Mouse (Mus musculus): ENCODE results near the gene Cacnb2.

The Cacnb2 gene

DNA sequence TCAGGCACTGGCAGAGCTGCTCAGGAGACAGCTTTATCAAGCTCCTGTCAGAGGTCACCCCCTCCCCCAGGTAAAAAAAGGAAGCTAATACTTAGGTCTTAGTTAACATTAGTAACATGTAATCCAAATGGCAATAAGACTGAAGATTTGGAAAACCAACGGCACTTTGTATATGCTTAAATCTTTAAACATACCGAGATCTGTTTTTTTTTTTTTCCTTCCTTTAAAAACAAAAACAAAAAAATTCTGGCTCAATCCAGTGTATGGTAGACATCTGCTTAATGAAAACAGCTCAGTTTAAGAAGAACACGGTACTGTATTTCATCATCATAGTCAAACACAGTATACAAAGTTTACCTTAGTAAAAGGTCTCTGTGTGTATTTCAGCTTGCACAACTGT is at the start of gene Cacnb2:
Gene Cacnb2, plus strand, starts transcription at position 301 of the 400 bp plus-strand sequence.
- no peak for DNase-seq

DNA sequence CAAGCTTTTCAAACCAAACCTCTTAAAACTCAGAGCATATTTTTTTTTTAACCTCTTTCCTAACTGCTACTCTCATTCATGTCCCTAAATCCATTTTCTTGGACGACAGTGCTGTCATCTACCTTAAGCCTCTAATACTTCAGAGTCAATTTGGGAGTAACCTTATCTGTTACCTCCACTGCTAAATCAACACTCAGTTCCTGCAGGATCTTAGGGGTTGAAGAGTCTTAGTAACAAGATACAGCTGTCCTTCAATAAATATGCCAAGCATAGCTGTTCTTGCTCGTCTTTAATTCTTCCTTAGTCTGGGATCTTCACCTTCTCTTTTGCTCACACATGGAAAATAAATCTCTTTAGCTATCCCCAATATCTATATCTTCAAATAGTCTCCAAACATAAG is 34.9 kb upstream of the Cacnb2 start:
- no peak for DNase-seq

DNA sequence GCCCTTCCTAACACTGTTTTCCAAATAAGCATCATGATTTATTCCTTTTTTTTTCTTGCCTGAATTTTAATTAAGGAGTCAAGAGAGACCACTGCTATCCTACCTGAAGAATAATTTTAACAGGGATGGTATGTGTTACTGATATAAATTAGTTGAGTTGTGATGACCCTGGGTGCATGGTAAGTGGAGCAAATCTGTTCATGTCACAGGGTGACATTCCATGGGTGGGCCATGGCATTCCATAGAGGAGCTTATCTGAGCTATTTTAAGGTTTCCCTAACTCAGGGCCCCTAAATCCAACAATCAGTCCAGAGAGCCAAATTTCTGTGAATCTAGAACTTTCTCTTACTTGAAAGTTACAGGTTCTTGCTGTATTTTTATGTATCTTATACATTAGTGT is 31.6 kb upstream of the Cacnb2 start:
- DNase-seq = no peak

DNA sequence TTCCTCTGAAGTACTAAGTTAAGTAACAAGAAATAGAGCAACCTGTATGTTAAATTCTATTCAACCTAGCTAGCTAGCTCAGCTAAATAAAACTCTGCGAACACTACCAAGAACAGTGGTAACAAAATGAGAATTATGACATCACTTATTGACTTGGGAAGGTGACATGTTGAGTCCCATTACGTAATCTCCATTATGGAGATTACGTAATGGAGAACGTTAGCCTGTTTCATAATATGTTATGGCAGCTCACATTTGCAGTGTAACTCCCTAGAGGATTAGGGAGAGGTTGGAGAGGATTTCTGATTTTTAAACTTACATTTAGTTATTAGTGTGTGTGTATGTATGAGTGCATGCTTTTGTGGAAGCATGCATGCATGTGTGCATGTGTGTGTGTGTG is 13.3 kb upstream of the Cacnb2 start:
- DNase-seq = no peak

DNA sequence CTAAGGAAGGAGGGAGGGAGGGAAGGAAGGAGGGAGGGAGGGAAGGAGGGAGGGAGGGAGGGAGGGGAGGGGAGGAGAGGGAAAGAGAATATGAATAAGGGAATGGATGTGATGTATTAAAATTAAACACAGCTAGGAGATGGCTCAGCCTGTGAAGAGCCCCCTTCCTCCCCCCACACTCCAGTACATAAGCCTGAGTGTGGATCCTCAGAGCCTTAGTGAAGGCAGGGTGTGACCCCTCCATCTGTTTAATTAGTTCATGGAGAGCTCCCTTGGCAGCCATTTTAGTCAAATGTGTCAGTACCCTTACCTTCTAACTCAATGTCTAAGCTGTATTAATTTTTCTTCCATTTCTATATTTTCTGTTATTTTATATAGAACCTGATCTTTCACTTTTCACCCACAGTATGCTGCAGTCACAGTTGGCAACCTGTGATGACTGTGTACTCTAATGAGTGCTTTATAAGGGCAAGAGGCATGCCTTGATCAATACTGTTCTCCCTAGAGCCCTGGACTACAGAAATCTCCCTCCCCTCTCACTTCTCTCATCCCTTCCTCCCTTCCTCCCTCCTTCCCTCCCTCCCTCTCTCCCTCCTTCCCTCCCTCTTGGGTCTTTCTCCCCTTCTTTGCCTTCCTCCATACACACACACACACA is 4.9 kb upstream of the Cacnb2 start:
- DNase-seq = no peak

DNA sequence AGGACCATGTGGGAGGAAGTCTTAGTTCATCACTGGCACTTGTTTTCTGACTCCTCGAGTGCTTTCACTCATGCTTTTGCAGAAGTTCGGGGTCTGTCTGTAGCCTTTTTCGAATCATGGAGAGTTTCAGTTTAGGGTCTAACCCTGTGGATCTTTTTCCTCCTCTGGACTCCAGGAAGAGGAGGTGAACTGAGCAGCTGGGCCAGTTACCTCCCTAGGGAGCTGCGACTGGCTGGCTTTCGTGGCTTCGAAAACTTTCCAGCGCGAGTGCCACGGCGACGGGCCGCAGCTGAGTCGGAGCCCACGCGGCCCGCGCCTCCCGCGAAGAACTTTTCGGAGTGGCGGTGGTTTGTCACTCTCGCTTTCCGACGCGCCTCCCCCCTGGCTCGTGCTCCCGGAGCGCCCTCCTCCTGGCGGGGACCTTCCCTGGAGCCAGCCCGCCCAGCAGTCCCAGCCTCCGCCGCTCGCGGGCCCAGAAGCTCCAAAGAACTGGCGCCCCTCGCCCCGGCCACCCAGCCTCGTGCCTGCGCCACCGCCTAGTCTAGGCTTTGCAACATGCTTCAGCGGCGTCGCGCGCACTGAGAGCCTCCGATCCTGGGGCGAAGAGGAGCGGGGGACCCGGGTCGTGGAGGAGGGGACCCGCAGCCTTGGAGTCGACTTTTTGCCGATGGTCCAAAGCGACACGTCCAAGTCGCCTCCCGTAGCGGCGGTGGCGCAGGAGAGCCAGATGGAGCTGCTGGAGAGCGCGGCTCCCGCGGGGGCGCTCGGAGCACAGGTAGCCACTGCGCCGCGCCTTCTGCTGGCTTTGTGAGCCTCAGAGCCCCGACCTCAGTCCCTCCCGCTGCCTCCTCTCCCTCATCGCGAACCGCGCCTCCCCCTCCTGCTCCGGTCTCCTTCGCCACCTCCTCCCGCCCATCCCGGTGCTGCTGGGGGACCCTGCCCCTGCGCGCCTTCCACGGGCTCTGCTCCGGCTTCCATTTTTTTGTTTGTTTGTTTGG is 1.2 kb downstream of the Cacnb2 start:
- DNase-seq = peak; percentile 88

DNA sequence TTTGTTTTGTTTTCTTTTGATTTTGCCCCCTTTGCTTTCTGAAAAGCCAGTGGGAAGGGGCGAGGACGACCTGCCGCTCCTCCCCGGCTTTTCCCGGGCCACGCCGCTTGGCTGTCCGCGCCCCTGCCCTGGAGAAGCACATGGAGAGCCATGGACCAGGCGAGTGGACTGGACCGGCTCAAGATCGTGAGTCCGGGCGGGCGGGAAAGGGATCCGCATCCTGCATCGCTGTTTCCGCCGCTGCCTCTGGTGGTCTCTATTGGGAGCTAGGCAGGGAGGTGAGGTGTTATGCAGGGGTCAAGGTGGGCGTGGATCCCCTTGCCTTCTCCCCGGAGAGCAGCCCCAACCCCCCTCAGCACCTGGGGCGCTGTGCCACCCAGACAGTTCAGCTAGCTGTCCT is 1.9 kb downstream of the Cacnb2 start:
- peak; percentile 48 for DNase-seq

DNA sequence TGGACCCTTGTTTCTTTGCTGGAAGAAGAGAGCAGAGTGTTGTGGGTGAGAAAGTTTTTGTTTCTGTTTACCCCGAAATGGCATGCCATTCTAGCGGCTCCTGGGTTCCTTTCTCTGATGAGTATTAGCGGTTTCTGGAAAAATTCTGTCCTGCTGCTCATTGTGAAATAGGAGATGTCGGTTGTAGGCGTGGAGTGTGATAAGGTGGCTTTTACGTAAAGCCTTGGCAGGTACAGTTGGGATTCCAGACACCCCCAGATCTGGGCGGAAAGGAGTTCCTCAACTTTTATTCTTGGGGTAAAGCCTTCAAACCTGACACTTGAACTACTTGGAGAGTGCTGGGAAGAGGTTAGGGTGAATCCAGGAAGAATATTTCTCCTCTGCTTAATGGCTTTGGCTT is 2.3 kb downstream of the Cacnb2 start:
- DNase-seq = no peak

DNA sequence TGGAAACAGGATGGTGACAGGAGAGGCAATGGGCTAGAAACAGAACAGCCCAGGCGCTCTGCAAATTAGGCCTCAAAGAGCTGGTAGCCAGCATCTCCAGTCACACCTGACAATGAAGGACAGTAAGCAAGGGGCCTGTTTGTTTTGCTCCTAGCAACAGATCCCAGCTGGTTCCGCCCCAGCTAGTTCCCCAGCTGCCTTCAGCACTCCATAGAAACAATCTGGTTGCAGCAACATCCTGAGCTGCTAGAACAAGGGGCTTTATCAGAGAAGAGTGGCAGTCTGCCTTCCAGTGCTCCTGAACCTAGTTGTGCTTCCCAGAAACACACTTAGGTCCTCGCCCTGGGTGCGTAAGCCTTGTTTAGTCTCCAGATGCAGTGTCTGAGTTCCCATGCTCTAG is 5.7 kb downstream of the Cacnb2 start:
- peak; percentile 38 for DNase-seq

DNA sequence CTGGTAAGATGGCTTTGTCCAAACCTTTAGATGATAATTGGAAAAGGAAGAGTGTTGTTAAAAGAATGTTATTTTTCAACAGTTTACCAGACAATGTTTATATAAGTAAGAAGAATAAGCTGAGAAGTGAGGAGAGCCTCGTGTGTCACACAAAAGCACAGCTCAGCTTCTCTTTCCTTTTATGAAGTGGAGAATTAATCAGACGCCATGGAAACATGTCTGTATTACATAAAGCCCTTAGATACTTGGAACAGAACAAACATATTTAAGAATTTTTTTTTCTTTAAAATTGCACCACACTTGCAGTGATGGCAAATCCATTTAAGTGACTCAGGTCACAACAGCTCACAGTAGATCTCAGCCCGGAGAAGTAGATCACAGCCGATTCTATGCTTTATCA is 9.8 kb downstream of the Cacnb2 start:
- DNase-seq = no peak

DNA sequence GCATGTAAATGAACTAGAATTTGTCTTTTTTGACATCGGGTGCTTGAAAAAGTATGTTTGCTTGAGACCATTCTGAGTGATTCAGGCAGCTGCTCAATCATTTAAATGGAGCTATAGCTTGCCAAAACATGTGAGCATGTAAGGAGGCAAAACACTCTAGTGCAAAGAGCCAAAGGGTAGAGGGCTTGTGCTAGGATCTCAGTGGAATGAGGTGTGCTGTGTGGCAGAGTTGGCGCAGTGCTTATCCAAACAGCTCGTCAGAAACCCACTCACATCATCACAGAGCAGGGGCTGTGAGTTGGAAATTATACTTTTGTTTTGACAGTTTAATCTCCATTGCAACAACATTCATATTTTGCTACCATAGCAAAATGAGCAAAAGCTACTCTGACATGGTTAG is 13.5 kb downstream of the Cacnb2 start:
- DNase-seq = no peak

DNA sequence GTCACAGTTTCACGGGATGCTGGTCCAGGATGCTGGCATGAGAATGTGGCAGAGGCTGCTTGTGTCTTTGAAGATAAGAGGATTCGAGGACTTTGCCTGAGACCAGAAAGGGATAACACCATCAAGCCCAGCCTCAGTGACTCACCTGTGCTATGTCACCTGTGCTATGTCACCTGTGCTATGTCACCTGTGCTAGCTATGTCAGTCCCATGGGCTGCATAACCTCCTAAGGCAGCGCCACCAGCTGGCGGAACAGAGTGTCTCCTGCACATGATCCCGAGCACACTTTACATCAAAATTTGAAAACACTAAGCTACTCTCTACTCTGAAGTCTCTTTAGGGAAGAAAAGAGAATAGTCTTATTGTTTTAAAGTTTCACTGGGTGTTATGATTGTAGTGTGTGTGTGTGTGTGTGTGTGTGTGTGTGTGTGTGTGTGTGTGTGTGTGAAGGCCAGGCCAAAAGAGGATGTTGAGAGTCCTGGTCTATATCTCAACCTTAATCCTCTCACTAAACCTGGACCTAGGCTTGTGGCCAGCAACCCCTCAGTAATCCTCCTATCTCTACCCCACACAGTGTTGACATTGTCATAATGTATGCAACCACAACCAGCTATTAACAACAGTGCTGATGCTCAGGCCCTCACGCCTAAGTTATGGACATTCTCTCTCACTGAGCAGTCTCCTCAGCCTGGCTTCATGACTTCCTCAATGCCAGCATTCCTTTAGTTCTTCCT is 17.4 kb downstream of the Cacnb2 start:
- DNase-seq = no peak

DNA sequence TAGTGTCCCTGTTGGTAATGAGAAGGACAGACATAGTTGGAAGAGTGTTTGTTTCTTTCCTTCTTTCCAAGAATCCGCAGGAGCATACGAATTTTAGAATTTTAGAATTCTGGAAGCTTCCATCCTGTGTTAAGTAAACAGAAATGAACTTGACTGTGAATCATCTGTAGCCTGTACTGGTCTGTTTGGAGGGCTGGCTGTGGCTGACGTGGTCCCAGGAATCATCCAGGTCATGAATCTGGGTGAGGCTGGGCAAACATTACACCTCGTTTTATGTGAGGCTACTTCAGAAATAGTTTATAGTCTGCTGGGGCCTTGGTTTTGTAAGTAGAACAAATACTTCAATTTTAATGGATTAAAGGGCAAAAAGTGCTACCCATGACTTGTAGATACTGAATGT is 18.0 kb downstream of the Cacnb2 start:
- no peak for DNase-seq

DNA sequence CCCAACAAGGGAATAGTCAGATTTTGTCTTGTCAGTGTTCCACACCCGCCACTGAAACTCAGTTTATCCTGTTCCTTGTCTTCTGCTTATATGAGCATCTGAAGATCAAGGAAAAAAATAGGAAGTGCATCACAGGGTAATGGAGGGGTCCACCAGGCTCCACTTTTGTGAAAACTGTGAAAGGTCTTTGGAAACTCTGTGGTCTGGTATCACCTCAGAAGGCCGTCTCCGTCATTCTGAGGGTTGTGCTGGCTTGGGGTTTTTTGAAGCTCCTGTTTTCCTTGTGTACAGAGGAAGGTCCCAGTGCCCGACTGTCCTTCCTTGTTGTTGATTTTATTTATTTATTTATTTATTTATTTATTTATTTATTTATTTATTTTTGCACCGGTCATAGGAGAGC is 20.9 kb downstream of the Cacnb2 start:
- DNase-seq = no peak

DNA sequence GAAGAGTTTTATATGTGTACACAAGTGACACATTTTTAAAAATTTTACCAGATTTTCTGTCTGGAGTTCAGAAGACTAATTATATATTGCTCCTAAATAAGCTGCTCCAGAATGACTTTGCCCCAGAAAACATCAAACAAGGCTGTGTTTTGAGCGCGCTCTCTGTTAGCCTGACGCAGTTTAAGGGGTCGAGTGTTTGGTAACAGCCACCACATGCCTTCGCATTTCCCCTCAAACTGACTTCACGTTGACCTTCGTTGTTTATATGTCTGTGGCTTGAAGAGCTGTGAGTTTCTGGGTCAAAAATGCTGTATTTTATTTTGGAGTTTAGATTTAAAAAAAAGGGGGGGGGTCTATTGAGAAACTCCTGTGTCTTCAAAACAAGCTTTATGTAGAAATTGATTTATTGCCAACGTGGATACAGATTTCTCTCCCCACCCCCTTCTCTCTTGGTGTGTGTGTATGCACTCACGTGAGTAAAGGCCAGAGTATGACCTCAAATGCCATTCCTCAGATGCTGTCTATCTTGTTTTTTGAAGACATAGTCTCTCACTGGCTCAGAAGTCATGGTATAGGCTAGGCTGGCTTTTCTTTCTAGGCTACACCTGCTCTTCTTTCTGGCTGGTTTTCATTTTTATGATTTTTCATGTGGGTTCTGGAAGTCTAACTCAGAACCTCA is 27.1 kb downstream of the Cacnb2 start:
- DNase-seq = peak; percentile 40

DNA sequence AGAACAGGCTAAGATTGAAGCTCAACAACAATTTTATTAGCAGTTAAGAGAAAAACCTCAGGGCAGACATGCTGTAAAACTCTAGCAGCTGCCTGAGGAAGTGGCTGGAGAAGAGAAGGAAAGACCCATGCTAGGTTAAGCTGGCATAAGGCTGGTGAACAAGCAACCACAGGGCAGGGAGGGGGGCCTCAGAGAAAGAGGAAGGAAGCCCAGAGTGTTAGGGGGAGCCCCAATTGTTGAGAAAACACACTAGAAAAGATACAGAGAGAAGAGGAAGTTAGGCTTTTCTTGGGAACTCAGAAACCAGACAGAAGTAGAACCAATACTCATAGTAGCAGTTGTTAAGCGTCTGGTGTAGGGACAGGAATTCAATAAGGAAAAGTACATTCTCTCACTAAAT is 28.7 kb downstream of the Cacnb2 start:
- peak; percentile 13 for DNase-seq

DNA sequence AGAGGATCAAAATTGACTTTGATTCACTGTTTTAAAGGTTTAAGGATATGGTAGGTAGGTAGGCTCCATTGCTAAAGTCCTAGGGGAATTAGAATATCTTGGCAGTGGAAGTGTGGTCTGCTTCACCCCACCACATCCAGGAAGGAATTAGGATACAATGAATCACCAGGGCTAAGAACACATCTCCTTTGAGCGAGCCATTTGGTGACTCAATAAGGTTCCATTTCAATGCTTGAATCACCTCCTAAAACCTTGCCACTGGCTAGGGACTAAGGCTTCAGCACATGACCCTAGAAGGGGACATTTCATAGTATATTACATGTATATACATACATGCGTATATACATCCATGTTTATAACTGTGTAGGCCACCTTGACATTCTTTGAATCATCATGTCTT is 30.3 kb downstream of the Cacnb2 start:
- DNase-seq = no peak

DNA sequence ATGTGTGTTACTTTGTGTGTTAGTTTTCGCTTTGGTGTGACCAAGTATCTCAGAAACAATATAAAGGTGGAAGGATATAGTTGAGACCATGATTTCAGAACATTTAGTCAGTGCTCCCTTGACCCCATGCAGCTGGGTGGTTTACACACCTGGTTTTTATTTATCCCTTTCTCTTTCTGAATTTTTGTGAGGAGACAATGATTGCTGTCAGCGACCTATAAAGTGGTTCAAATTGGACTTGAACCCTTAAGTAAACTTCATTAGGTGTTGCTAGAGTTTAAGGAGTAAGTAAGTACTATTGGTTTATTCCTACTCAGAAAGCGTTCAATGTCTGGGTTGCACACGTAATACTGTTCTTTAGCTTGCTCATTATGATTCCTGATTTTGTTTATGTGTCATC is 36.4 kb downstream of the Cacnb2 start:
- DNase-seq = no peak

DNA sequence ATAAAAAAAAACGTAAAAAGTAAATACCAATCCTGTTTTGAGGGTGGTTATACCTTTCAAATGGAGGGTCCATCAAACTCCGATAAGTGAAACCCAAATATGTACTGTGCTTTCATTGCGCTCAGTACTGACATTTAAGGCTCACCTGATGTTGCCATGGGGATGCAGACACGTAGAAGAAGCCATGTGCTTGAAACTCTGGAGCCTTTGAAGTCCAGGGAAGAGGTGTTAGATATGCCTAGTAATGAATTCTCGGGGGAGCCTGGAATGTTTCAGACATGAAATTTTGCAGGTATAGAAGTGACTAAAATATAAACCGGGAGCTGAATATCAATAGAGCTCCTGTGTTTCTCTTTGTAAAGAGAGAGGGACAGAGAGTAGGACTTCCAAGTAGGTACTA is 37.0 kb downstream of the Cacnb2 start:
- DNase-seq = no peak

DNA sequence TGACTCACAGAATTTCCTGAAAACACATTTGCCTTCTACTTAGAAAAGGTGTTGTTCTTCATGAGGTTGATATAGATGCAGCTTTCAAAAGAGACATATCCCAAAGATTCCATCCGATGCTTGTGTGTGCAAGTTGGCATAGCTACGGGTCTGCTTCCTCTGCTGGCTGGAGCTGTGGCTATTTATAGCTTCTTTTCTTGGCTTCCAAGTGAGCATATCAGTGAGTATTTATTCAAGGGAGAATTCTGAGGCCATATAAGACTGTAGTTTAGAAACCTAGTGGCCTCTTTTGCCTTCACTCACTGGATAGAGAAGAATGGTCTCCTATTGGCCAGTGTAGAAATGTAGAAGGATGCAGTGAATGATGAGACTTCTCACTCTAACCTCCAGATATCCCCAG is 38.2 kb downstream of the Cacnb2 start:
- DNase-seq = peak; percentile 56

DNA sequence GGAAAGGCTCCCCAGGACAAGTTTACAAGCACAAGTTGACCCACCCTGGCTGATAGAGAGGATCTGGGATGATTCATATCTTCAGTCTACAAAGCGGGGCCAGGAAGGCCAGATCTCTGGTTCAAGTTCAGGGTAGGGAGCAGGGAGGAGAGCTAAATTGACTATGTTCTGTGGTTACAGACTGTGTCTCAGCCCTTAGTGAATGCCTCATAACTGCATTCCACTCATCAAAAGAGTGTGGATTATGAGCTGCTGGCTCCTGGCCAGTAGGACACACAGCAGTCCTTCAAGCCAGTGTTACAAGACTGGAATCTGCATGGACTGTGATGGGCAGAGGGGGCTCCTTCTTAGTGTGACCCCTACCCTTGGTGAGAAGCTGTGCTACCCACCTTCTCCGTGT is 48.4 kb downstream of the Cacnb2 start:
- DNase-seq = peak; percentile 61

DNA sequence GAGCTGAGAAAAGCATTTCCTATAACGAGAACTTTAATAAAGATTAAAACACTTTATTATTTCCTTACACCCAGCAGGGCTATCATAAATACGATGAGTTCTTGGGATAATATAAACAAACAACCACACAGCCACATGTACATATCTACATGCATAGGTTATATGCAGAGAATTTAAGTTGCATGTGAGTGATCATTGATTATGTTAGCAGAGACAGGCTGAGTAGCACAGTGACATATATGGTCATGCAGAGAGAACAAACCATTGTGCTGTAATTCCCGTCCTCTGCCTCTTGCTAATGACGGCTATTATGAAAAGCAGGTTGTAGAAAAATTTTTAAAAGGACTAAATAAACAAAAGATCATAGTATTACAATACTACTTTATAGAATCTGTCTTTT is 53.8 kb downstream of the Cacnb2 start:
- DNase-seq = no peak

DNA sequence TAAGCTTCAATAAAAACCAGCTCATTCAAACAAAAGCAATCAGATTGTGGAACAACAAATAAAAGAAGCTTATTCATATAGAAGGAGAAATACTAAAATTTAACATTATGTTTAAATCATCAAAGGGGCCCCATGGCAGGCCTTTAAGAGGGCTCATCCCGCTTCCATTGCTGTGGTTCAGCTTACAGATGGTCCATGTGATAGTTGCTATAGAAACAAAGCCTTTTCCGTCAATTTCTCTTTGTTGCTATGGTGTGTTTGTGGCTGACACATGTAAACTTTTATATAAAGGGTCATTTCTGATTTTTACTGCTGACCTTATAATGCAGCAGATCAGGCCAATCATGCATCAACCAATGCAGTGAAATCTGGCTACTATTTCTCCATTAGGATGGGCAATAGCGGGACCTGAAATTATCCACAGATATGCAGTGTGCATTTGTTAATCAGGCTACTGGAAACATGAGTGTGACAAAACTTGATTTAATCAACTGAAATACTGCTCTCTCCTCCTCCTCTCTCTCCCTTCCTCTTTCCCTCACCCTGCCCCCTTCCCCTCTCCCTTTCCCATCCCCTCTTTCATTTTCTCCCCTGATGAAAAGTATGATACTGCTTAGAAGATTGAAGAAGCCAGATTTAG is 54.4 kb downstream of the Cacnb2 start:
- DNase-seq = no peak

Data from lung, postnatal 10 days (tissue).